Mouse (Mus musculus) midbrain, embryonic 10.5 days (tissue): ENCODE results near the gene Sec16b. TPM values are rescaled to one million over a fixed set of nuclear protein-coding genes. Genes with fewer than 3 reads are reported as not detected.

Experiments
- DNase-seq: peaks from one replicate; pipeline ENCODE4 v3.0.0-alpha.2; 2017; ENCODE audit warnings: low spot score
- H3K27ac ChIP-seq: fragments of 300-500 bp; sonication (generic); replicated peaks from 2 replicates; pipeline ENCODE4 v1.5.1; 2016; ENCODE audit warnings: mild to moderate bottlenecking
- H3K27me3 ChIP-seq: fragments of 300-500 bp; sonication (generic); 2 replicates; pipeline ENCODE4 v1.6.1; 2016; ENCODE audit warnings: low read depth, mild to moderate bottlenecking; ENCODE audit not compliant: poor library complexity, severe bottlenecking
- H3K36me3 ChIP-seq: fragments of 300-500 bp; sonication (generic); 2 replicates; pipeline ENCODE4 v1.6.1; 2016; ENCODE audit warnings: mild to moderate bottlenecking, moderate library complexity
- H3K4me1 ChIP-seq: fragments of 300-500 bp; sonication (generic); 2 replicates; pipeline ENCODE4 v1.6.1; 2016
- H3K4me3 ChIP-seq: fragments of 300-500 bp; sonication (generic); 2 replicates; pipeline ENCODE4 v1.5.1; 2016; ENCODE audit warnings: mild to moderate bottlenecking, moderate library complexity
- H3K9me3 ChIP-seq: fragments of 300-500 bp; sonication (generic); replicated peaks from 2 replicates; pipeline ENCODE4 v1.6.1; 2016; ENCODE audit warnings: mild to moderate bottlenecking
- WGBS: fragments of 180-500 bp; shearing (Covaris S2); methylation state at CpG from one replicate; pipeline ENCODE4 v1.1.7; 2016; 5-methylcytosine and 5-hydroxymethylcytosine counted together
- polyA plus RNA-seq: library from polyadenylated mRNA; unstranded; fragments of >200 nt; fragmentation: Nextera tagmentation; extraction: Ambion mirVana; gene quantifications from 2 replicates; pipeline ENCODE4 v1.2.1, GENCODE M21; 2016

Sec16b gene
- polyA plus RNA-seq, 1 experiment from 2014 or later = 0.49 TPM

DNA sequence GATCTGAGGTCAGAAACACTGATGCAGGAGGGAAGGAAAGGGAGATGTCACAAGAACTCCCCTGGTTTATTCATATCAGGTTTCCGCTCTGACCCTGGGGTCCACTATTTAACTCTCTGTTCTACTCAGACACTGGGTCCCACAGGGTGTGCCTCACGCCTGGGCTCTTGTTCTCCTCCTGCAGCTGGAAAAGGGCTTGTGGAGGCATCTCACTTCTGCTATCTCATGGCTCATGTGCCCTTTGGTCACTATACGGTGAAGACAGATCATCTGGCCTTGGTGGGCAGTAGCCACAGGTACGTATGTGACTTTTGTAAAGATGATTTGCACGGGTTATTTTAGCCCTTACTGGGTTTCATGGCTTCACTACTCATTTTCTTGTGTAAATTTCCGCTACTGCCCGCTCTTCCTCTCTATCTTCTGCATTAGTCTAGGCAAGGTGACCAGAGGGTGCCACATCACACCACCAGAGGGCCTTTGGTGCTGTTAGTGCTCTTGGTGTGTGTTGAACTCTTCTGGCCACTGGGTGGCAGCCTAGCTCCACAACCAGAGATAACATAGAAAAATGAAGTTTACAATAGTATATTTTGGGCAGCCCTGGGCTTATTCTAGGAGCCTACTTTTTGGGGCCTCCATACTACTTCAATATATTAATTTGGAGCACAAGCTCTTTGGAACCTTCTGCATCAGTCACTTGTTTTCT, 46.4 kb downstream of the Sec16b start:
- Histone ChIP-seq H3K27ac (no peak overlapping the region), H3K36me3 (no peaks in the 10 kb centered on the region), H3K9me3 (no peaks in the 10 kb centered on the region), H3K4me3 (no peak overlapping the region), H3K27me3 (peaks cover 38% of the 10 kb centered on the region), H3K4me1 (peaks cover 19% of the 10 kb centered on the region)
- 60% methylated on average over 7 of the region's 7 CpGs for WGBS
- DNase-seq = peak; percentile 65

DNA sequence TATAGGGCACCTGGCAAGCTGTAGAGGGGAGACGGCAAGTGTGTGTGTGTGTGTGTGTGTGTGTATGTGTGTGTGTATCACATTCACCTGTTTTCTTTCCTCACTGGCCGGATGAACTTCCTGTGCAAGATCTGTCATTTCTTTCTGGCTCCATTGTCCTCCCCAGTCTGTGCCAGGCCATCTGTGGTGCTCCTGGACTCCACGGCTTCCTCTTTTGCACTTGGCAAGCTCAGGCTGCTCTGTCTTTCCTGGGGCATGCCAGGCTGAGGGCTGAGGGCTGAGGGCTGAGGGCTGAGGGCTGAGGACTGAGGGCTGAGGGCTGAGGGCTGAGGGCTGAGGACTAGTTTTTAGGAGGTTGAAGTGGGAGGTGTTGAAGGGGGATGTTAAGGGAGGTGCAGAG, 47.6 kb downstream of the Sec16b start:
- H3K27ac ChIP-seq = no peak overlapping the region
- no peaks in the 10 kb centered on the region for H3K9me3 ChIP-seq
- peaks cover 19% of the 10 kb centered on the region for H3K4me1 ChIP-seq
- no peak for DNase-seq
- H3K27me3 ChIP-seq = peaks cover 38% of the 10 kb centered on the region
- H3K4me3 ChIP-seq = no peak overlapping the region
- WGBS = 86% methylated on average over 3 of the region's 3 CpGs
- no peaks in the 10 kb centered on the region for H3K36me3 ChIP-seq

DNA sequence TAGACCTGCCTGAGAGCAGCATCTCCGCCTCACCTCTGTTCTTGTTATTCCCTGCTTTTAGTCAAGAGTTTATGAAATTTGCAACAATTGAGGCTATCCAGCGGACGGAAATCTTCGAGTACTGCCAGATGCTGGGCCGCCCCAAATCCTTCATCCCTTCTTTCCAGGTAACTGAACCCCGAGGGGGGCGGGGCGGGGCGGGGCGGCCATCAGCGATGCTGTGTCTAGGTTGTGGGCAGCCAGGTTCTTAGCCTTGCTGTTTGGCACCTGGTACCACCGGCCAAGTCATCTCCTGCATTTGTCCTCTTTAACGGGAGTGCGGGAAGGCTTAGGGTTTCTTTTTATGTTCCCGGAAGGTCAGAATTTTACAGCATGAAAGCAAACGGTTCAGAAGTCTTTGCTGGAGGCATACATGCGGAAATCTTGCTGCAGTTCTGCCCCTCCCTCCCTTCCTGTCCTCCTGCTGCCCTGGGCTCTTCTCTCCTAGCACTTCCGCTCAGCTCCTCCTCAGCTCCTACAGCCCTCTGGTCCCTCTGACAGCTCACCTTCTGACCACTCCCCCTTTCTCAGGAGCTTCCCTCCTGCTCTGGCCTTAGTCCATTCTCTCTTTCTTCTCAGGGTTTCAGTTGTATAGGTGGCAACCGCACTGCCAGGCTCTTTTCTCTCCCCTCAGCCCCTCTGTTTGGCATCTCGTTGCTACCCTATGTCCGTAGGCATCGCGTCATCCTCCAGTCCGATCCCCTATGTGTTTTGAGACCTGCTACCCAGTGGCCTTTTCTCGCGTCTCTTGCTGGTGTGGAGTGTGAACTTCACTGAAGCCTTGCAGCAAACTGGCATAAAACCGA, 48.4 kb downstream of the Sec16b start:
- no peak for DNase-seq
- no peaks in the 10 kb centered on the region for H3K9me3 ChIP-seq
- peaks cover 38% of the 10 kb centered on the region for H3K27me3 ChIP-seq
- no peaks in the 10 kb centered on the region for H3K36me3 ChIP-seq
- no peak overlapping the region for H3K27ac ChIP-seq
- peaks cover 19% of the 10 kb centered on the region for H3K4me1 ChIP-seq
- WGBS = 28% methylated on average over 27 of the region's 27 CpGs
- H3K4me3 ChIP-seq = peak overlapping the region; percentile 38

DNA sequence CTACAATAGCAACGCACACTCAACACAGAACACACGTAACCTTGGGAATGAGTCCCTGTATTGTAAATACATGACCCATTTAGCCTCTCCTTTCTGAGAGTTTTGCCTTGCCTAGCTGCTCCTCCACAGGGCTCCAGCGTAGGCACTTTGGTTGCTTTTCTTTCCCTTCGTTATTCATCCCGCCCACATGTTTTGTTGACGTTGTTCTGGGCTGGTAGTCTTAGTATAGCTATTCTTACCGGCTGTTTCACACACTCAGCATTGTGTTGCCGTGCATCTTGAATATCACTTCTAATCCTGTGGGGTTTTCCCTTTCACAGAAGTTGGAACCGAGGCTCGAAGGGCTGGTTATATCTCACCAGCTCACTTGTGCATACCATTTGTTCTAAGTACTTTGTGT, 49.2 kb downstream of the Sec16b start:
- Histone ChIP-seq H3K27ac (no peak overlapping the region), H3K4me1 (peaks cover 19% of the 10 kb centered on the region), H3K9me3 (no peaks in the 10 kb centered on the region), H3K27me3 (peaks cover 38% of the 10 kb centered on the region), H3K36me3 (no peaks in the 10 kb centered on the region), H3K4me3 (no peak overlapping the region)
- no peak for DNase-seq
- WGBS = 64% methylated on average over 10 of the region's 10 CpGs

DNA sequence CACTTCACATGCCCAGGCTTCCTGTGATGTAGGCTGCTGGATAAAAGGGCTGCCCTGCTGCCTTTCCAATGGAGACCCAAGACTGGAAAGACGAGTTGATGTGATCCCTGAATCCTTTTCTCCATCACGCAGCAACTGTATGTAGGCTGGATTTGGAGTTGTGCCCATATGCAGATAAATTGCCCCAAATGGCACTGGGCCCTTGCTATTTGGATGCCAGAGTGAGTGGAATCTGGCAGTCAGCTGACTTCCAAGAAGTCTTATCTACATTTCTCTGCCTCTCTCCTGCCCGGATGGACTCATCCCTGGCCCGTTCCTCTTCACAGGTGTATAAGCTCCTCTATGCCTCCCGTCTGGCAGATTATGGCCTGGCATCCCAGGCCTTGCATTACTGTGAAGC, 49.9 kb downstream of the Sec16b start:
- Histone ChIP-seq H3K9me3 (no peaks in the 10 kb centered on the region), H3K27me3 (peaks cover 38% of the 10 kb centered on the region), H3K4me1 (peaks cover 19% of the 10 kb centered on the region), H3K27ac (no peak overlapping the region), H3K36me3 (no peaks in the 10 kb centered on the region), H3K4me3 (no peak overlapping the region)
- WGBS = 89% methylated on average over 5 of the region's 5 CpGs
- DNase-seq = no peak

DNA sequence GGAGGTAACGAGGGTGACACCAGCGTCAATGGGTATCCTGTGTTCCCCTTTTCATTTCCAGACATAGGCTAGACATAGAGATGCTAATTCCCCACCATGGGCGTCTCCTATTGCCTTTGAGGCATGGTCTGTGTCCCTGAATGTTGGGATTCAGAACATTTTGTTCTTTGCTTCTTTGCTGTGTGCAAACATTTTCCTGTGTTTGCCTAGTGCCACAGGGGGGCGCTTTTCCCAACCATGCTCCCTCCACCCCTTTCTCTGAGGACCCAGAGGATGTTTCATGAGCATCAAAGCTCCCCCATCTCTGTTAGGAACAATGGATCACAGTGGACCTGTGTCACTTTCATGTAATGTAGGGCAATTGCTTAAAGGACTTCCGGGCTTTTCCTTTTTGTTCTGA, 51.6 kb downstream of the Sec16b start:
- WGBS = 62% methylated on average over 5 of the region's 5 CpGs
- H3K36me3 ChIP-seq = no peaks in the 10 kb centered on the region
- H3K27ac ChIP-seq = no peak overlapping the region
- DNase-seq = no peak
- H3K4me3 ChIP-seq = no peak overlapping the region
- H3K4me1 ChIP-seq = peaks cover 19% of the 10 kb centered on the region
- H3K9me3 ChIP-seq = no peaks in the 10 kb centered on the region
- H3K27me3 ChIP-seq = peaks cover 38% of the 10 kb centered on the region

DNA sequence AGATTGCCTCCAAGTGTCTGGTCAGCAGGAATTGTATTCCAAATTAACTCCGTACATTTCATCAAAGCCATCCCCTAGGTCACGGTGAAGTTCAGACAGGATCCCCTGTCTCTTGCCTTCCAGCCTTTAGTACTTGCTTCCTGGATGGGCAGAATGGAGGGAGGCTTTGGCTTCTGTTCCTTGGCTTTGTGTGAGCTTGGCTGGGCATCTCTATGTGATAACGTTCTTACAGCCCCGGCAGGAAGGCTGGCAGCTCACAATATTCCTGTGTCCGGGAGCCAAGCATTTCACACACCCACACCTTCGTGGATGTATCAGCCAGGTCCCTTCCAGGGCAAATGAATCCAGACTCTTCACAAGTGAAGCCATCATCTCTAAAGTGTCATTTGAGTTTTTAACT, 53.5 kb downstream of the Sec16b start:
- DNase-seq = no peak
- 84% methylated on average over 6 of the region's 6 CpGs for WGBS
- Histone ChIP-seq H3K4me1 (peaks cover 11% of the 10 kb centered on the region), H3K9me3 (no peaks in the 10 kb centered on the region), H3K4me3 (no peak overlapping the region), H3K27me3 (peaks cover 21% of the 10 kb centered on the region), H3K36me3 (no peaks in the 10 kb centered on the region), H3K27ac (no peak overlapping the region)

DNA sequence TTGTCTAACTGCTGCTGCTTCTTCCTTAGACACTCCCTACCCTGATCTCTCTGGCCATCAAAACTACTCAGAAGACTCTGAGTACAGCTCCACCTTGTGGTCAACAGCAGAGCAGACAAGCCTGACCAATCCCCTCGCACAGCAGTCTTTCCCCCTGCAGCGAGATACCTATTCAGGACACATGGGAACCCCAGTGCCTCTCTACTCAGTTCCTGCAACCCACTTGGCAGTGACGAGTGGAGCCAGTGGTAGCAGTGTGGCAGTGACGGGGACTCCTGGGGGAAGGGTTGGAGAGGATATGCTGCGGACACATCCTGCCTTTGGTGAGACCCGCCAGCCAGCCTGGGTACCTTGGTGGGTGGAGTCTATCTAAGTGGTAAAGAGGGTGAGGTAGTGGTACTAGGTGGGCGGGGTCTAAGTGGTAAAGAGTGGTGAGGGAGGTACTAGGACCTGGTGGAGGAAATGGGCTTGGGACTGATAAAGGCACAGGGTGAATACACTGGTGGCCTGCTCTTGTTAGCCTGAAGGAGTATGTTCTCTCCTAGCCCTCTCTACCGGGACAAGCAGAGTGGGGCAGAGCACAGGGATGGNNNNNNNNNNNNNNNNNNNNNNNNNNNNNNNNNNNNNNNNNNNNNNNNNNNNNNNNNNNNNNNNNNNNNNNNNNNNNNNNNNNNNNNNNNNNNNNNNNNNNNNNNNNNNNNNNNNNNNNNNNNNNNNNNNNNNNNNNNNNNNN, 54.3 kb downstream of the Sec16b start:
- DNase-seq = peak; percentile 43
- 15% methylated on average over 8 of the region's 8 CpGs for WGBS
- Histone ChIP-seq H3K27me3 (peaks cover 12% of the 10 kb centered on the region), H3K9me3 (no peaks in the 10 kb centered on the region), H3K27ac (no peak overlapping the region), H3K4me1 (peaks cover 5% of the 10 kb centered on the region; the same call in 1 of the 2 replicates), H3K36me3 (no peaks in the 10 kb centered on the region), H3K4me3 (peak overlapping the region; percentile 20; the same call in 1 of the 2 replicates)

DNA sequence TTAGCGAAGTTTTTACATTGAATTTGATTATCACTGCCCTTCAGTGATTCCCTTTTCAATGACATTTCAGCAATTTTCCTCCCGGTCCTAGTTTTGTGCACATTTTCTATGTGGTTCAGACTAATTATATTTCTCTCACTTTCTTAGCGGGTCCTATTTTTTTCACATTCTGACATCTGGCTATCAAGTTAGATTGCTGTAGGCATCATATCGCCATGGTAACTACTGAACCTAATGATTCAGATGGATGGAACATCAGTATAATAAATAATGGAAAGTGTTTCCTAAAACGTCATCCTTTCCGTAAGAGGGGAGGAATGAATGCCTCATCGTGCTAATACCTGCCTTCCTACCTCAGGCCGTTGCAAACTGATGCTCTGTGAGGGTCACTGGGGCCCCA, 61.3 kb downstream of the Sec16b start:
- WGBS = 90% methylated on average over 8 of the region's 8 CpGs
- Histone ChIP-seq H3K9me3 (no peaks in the 10 kb centered on the region), H3K4me1 (no peaks in the 10 kb centered on the region), H3K27ac (no peak overlapping the region), H3K36me3 (no peaks in the 10 kb centered on the region), H3K27me3 (no peaks in the 10 kb centered on the region), H3K4me3 (no peak overlapping the region)
- no peak for DNase-seq

DNA sequence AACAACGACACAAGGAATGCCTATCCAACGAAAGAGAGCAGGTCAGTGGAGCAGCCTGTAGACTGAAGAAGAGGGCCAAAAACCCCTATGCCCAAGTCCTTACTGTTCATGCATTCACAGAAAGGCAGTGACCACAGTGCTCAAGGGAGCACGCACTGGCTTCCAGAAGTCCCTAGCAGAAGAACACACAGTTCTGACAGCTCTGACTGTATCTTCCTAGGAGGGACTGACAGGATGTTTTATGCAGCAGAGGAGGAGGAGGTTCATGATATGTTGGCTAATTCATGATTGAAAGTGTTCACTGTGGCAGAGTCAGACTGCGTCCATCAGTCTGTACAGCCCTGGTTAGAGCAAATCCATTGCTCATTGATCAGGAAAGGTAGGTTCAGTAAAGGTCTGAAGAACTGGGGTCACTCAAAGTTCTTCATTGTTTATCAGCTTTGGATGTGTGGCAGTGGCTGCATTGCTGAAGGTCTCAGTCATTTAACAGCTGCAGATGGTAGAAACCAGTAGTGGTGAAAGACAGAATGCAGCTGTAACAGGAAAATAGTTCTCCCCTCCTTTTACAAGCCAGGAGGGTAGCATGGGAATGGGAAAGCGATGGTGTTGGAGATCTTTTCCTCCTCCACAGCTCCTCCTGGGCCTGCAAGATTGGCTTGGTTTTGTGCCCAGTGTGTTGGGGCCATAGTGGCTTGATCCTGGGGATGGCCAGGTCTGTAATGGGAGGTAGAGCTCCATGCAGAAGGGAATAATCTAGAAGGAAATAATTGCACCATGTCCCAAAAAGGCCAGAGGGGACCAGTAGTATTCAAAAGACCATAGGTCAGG, 62.9 kb downstream of the Sec16b start:
- no peaks in the 10 kb centered on the region for H3K9me3 ChIP-seq
- no peak overlapping the region for H3K27ac ChIP-seq
- WGBS = 96% methylated on average over 5 of the region's 5 CpGs
- no peaks in the 10 kb centered on the region for H3K36me3 ChIP-seq
- H3K4me1 ChIP-seq = no peaks in the 10 kb centered on the region
- no peak overlapping the region for H3K4me3 ChIP-seq
- no peak for DNase-seq
- no peaks in the 10 kb centered on the region for H3K27me3 ChIP-seq

DNA sequence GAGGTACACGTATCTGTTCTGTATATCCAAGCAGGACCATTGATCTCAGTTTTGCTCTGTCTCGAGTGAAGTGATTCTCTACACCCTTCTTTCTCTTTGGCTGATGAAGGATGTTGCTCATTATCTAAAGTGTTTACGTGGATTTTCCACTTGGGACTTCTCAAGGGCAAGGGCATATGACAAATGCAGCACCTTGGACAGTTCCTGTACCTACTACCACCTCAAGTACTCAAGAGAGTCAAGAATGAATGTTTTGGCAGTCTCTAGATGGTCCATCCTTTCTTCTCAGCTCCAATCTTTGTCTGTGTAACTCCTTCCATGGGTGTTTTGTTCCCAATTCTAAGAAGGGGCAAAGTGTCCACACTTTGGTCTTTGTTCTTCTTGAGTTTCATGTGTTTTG, 68.8 kb downstream of the Sec16b start:
- 85% methylated on average over 3 of the region's 3 CpGs for WGBS
- no peaks in the 10 kb centered on the region for H3K9me3 ChIP-seq
- H3K4me1 ChIP-seq = no peaks in the 10 kb centered on the region
- H3K36me3 ChIP-seq = no peaks in the 10 kb centered on the region
- H3K27me3 ChIP-seq = no peaks in the 10 kb centered on the region
- no peak overlapping the region for H3K27ac ChIP-seq
- H3K4me3 ChIP-seq = no peak overlapping the region
- no peak for DNase-seq

DNA sequence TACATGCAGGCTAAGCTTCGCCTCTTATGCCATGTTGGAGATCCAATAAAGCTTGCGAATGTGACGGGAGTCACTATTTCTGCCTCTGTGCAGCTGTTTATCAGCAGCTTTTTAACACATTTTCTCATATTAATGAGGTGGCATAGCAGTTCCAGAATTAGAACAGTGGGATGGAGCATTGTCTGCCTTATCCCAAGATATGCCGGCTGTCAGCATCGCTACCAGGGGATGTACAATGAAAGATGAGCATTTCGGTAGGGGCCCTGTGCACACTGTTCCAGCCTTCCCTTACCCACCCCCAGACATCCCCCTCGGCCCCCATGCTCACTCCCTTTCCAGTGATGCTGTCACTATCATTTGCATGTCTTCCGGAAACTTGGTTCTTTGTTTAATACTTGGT, 71.8 kb downstream of the Sec16b start:
- no peaks in the 10 kb centered on the region for H3K4me1 ChIP-seq
- no peak for DNase-seq
- no peak overlapping the region for H3K27ac ChIP-seq
- H3K36me3 ChIP-seq = no peaks in the 10 kb centered on the region
- H3K27me3 ChIP-seq = no peaks in the 10 kb centered on the region
- 93% methylated on average over 8 of the region's 8 CpGs for WGBS
- H3K9me3 ChIP-seq = no peaks in the 10 kb centered on the region
- no peak overlapping the region for H3K4me3 ChIP-seq
